Mouse (Mus musculus) monocyte, adult 2 months (primary cell): ENCODE measurements around the gene S100a8.

Source experiments
- DNase-seq, 2 experiments: peaks; one replicate each; pipeline ENCODE4 v3.0.0; 2022; ENCODE audit warnings: low spot score in 2 of 2, low read depth in 1 of 2

The S100a8 gene

GRCm38 (mm10) chr3:90678656-90679055 lies 9.9 kb downstream of the S100a8 start:
- no peak for DNase-seq

- DNase-seq = no peak
Observed at GRCm38 (mm10) chr3:90683929-90684328, 15.2 kb downstream of the S100a8 start.

- no peak for DNase-seq
Observed at GRCm38 (mm10) chr3:90686835-90687234, 18.1 kb downstream of the S100a8 start.

GRCm38 (mm10) chr3:90693496-90693895 lies 24.7 kb downstream of the S100a8 start:
- DNase-seq = no peak

GRCm38 (mm10) chr3:90695613-90696012 lies 26.8 kb downstream of the S100a8 start, which contains the start of gene S100a9:
S100a9 (minus strand) TSS chr3:90695721.
- DNase-seq = no peak

DNA sequence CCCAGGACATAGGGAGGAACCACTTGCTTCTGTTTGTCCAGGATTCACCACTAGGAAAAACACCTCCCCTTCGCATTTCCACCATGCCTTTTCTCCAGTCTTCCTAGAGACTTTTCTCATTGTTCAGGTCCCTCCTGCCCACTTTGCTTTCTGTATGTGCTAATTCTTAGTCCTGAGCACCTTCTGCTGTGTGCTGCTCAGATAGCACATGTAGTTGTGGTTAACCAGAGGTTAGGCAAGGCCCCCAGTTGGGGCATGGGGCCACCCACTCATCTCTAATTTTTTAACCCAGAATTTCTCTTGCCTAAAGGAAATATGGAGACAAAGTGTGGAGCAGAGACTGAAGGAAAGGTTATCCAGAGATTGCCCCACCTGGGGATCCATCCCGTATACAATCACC lies 33.5 kb downstream of the S100a8 start:
- DNase-seq = no peak

- DNase-seq = no peak
Observed at GRCm38 (mm10) chr3:90708523-90709202, 39.9 kb downstream of the S100a8 start.

GRCm38 (mm10) chr3:90709591-90710460 lies 41.0 kb downstream of the S100a8 start:
- DNase-seq = peak; percentile 55 to 80
